Mouse (Mus musculus): ENCODE data around the gene Hapln4. TPM values are rescaled to one million over a fixed set of nuclear protein-coding genes. Genes with fewer than 3 reads are reported as not detected.
"Not testable (repeated sequence)": the region's sequence is repeated elsewhere in the genome, so short reads cannot be mapped to it uniquely, and the experiment has no call there.

Hapln4 gene
- polyA plus RNA-seq (2015; fragmentation: Nextera tagmentation; extraction: Ambion mirVana) = 0.14 and 0.16 TPM in 2 replicates

DNA sequence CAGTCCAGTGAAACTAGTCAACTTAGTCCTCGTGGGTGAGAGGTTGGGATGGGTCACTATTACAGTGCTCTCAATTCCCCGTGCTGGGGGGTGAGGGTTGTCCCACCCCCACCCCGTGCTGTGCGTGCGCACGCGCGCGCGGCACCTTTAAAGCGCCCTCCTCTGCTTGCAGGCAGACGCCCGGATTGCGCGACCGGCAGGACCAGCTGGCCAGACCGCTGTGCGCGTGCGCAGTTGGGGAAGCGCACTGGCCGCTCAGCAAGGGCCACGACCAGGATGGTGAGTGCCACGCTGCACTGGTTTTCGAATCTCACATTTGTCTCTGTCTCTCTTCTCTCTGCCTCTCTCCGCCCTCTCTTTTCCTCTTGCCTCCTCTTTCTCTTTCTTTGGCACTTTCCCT, at the start of gene Hapln4:
TSS of gene Hapln4 (plus strand) at position 173 of the 400 bp plus-strand sequence.
- H3K36me3 ChIP-seq (ENCODE audit: poor library complexity, severe bottlenecking) = no peaks in the 10 kb centered on the region
- H3K4me2 ChIP-seq = peak within 1 kb of the TSS; percentile 60
- peaks cover 25% of the 10 kb centered on the region for H3K4me1 ChIP-seq
- H3K27ac ChIP-seq = no peak within 1 kb of the TSS
- H3K27me3 ChIP-seq = peaks cover 69% of the 10 kb centered on the region
- H3K9me3 ChIP-seq (replicated peaks) = no peaks in the 10 kb centered on the region
- peak within 1 kb of the TSS; percentile 48 for H3K9ac ChIP-seq
- under 1% methylated on average over 24 of the region's 26 CpGs for WGBS
- no peak for ATAC-seq
- H3K4me3 ChIP-seq = peak within 1 kb of the TSS; percentile 37

DNA sequence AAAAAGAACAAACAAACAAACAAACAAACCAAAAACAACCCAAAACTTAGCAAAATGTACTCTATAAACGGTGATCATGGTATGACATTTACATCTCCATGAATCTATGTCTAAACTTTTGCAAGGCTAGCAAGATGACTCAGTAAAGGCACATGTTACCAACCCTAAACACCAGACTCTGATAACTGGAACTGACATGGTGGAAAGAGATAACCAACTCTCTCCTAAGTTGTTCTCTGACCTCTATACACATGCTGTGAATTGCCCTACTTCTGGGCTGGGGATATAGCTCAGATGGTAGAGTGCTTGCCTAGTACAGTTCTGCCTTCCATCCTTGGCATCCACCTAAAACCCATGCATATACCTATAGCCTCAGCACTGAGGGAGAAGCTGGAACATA, 45.3 kb upstream of the Hapln4 start:
- Histone ChIP-seq H3K27ac (no peak overlapping the region), H3K4me1 (peaks cover 25% of the 10 kb centered on the region), H3K27me3 (no peaks in the 10 kb centered on the region), H3K9me3 (replicated peaks) (no peaks in the 10 kb centered on the region), H3K4me2 (no peak overlapping the region), H3K9ac (no peak overlapping the region), H3K36me3 (ENCODE audit: poor library complexity, severe bottlenecking) (peaks cover 14% of the 10 kb centered on the region), H3K4me3 (no peak overlapping the region)
- no peak for ATAC-seq
- WGBS = 91% methylated on average over 1 of the region's 1 CpGs

DNA sequence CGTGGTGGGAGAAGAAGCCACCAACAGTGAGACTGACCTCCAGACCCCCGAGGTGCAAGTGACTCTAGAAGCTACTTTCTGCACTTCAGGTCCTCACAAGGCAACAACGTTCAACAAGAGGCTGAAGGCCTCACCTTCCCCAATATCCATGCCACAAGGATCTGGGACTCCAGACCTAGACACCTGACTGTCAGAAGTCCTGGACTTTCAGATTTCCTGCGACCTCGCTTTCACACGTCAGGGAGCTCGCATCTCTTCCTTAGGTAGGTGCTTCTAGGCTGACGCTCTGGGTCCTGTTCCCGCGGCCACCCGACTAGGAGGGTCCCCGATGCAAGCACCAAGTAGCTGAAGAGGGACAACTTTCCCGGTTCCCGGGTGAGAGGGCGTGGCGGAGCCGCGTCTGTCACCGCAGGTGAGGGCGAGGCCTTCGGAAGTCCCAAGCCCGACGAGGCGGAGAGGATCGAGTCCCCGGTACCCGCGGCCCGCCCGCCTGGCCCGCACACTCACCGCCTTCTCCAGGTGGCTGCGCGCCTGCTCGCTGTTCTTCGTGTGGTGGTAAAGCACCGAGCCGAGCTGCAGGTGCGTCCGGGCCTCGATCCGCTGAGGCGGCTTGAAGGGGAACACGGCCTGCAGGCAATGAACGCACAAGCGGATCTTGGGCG, 41.2 kb upstream of the Hapln4 start:
- H3K4me1 ChIP-seq = peaks cover 39% of the 10 kb centered on the region
- 1% methylated on average over 47 of the region's 47 CpGs for WGBS
- H3K4me2 ChIP-seq = peak overlapping the region; percentile 86
- 0 out of 2 replicates have a peak, but pooled peaks cover 6% of the 10 kb centered on the region for H3K36me3 ChIP-seq (ENCODE audit: poor library complexity, severe bottlenecking)
- peak overlapping the region; percentile 41; the same call in 1 of the 2 replicates for H3K27ac ChIP-seq
- H3K4me3 ChIP-seq = peak overlapping the region; percentile 90
- peak; percentile 23 for ATAC-seq
- H3K9ac ChIP-seq = peak overlapping the region; percentile 94
- no peaks in the 10 kb centered on the region for H3K27me3 ChIP-seq
- no peaks in the 10 kb centered on the region for H3K9me3 ChIP-seq (replicated peaks)

DNA sequence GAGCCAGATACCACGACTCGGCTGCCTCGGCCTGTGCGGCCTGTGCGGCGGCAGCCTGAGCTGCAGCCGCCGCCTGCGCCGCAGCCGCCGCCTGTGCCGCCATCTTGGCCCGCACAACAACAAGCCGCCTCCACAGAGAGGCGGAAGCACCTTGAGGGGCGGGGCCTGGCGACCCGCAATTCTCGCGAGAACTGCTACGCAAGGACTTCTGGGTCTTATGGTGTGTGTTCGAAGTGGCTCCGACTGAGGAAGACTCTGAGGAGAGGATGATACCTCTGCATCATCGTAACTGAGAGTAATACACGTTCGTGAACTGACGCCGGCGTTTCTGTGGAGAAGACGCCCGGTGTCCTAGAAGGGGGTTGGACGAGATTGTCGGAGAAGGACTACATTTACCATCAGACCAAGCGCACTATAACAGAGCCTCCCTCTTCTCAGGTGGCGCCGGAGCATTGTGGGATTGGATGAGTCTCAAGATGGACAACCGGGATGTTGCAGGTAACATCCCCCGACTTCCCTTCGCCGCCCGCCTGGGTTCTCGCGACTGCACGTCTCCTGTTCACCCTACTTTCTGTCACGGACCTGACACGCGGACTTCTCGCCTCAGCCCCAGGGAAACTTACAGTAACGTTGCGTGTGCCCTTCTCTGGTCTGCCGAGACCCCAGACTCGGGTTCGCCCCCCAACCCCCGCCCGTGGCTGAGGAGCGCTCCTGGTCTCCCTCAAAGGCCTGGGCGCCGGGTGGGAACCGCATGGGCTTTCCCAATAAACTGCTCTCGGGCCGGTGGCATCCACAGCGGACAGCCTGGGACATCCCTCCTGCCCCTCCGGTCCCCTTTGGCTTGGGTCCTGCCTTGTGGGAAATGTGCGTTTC, 40.4 kb upstream of the Hapln4 start, which contains the start of the genes Mau2 and Sugp1:
TSS of gene Mau2 (minus strand) at position 152 of the 873 bp plus-strand sequence.
TSS of gene Sugp1 (plus strand) at position 231 of the 873 bp plus-strand sequence.
- Histone ChIP-seq H3K27ac (peak within 1 kb of the TSS; percentile 80), H3K9ac (peak within 1 kb of the TSS; percentile 94), H3K4me2 (peak within 1 kb of the TSS; percentile 86), H3K36me3 (ENCODE audit: poor library complexity, severe bottlenecking) (0 out of 2 replicates have a peak, but pooled peaks cover 6% of the 10 kb centered on the region), H3K4me3 (peak within 1 kb of the TSS; percentile 90), H3K4me1 (peaks cover 39% of the 10 kb centered on the region), H3K9me3 (replicated peaks) (no peaks in the 10 kb centered on the region), H3K27me3 (no peaks in the 10 kb centered on the region)
- WGBS = under 1% methylated on average over 65 of the region's 65 CpGs
- ATAC-seq = peak; percentile 98

DNA sequence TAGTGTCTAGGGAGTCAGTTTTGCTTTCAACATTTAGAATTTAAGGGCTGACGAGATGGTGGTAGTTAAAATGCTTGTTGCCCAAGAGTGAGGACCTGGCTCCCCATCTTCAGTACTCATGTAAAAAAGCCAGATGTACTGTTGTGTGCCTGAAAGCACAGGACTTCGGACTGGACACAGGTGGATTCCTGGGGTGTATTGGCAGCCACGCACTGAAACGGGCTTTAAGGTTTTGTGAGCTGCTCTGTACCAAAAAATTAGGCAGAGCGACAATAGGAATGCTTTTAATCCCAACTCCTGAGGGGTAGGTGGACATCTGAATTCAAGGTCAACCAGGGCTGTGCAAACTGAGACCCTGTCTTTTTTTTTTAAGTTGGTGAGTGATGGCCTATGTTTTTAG, 39.3 kb upstream of the Hapln4 start:
- H3K4me1 ChIP-seq = peaks cover 39% of the 10 kb centered on the region
- no peaks in the 10 kb centered on the region for H3K27me3 ChIP-seq
- H3K4me2 ChIP-seq = peak overlapping the region; percentile 86
- WGBS = 91% methylated on average over 5 of the region's 5 CpGs
- H3K36me3 ChIP-seq (ENCODE audit: poor library complexity, severe bottlenecking) = peaks cover 6% of the 10 kb centered on the region; the same call in 1 of the 2 replicates
- H3K27ac ChIP-seq = no peak overlapping the region
- peak overlapping the region; percentile 90 for H3K4me3 ChIP-seq
- no peaks in the 10 kb centered on the region for H3K9me3 ChIP-seq (replicated peaks)
- peak overlapping the region; percentile 94; the same call in 1 of the 2 replicates for H3K9ac ChIP-seq
- no peak for ATAC-seq

DNA sequence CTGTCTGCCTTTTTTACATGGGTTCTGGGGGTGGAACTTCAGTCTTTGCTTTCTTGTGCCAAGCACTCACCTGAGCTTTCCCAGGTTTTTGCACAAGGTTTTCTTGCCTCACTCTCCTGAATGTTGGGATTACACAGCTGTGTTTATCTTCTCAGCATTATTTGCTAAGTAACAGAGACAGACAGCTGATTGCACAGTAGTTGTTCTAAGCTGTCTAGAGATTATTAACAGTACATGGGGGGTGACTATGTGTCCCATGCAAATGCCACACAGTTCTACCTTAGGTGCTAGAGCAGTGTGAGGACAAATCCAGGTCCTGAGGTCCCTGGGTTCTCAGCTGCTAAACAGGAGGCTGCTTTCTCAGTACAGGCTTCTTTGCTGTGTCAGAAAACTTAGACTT, 33.6 kb upstream of the Hapln4 start:
- Histone ChIP-seq H3K4me3 (no peak overlapping the region), H3K4me2 (no peak overlapping the region), H3K27me3 (no peaks in the 10 kb centered on the region), H3K27ac (no peak overlapping the region), H3K4me1 (no peaks in the 10 kb centered on the region), H3K9me3 (replicated peaks) (no peaks in the 10 kb centered on the region), H3K9ac (no peak overlapping the region), H3K36me3 (ENCODE audit: poor library complexity, severe bottlenecking) (peaks cover 60% of the 10 kb centered on the region)
- ATAC-seq = no peak

DNA sequence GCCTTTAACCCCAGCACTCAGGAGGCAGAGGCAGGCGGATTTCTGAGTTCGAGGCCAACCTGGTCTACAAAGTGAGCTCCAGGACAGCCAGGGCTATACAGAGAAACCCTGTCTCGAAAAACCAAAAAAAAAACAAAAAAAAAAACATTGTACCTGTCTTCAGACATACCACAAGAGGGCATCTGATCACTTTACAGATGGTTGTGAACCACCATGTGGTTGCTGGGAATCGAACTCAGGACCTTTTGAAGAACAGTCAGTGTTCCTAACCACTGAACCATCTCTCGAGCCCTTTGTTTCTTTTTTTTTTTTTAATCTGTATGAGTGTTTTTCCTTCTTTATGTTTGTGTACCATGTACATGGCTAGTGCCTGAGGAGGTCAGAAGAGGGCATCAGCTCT, 32.8 kb upstream of the Hapln4 start:
- not testable (repeated sequence) for H3K27me3 ChIP-seq; H3K27ac ChIP-seq; H3K4me3 ChIP-seq; ATAC-seq; H3K4me1 ChIP-seq; H3K4me2 ChIP-seq; H3K9me3 ChIP-seq (replicated peaks); H3K9ac ChIP-seq
- H3K36me3 ChIP-seq (ENCODE audit: poor library complexity, severe bottlenecking) = peaks cover 68% of the 10 kb centered on the region
- 91% methylated on average over 5 of the region's 5 CpGs for WGBS

DNA sequence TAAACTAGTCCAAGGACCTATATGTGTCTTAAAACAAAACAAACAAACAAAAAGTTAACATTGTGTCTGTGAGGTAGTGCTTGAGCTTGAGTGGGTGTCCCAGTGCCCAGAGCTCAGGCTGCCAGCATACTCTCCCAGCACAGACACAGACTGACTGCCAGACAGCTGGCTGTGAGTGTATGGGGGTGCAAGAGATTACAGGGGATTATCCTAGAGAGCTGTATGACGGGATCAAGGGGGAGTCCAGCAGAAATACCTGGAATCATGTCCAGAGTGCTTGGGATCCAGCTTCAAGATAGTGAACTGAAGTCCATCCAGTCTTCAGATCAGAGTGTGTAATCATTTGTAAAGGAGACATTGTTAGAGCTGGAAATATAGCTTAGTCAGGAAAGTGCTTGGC, 25.5 kb upstream of the Hapln4 start:
- ATAC-seq = no peak
- H3K27me3 ChIP-seq = no peaks in the 10 kb centered on the region
- WGBS = 74% methylated on average over 1 of the region's 1 CpGs
- H3K9me3 ChIP-seq (replicated peaks) = no peaks in the 10 kb centered on the region
- no peak overlapping the region for H3K27ac ChIP-seq
- H3K4me3 ChIP-seq = no peak overlapping the region
- peaks cover 97% of the 10 kb centered on the region for H3K36me3 ChIP-seq (ENCODE audit: poor library complexity, severe bottlenecking)
- no peak overlapping the region for H3K4me2 ChIP-seq
- no peaks in the 10 kb centered on the region for H3K4me1 ChIP-seq
- no peak overlapping the region for H3K9ac ChIP-seq

DNA sequence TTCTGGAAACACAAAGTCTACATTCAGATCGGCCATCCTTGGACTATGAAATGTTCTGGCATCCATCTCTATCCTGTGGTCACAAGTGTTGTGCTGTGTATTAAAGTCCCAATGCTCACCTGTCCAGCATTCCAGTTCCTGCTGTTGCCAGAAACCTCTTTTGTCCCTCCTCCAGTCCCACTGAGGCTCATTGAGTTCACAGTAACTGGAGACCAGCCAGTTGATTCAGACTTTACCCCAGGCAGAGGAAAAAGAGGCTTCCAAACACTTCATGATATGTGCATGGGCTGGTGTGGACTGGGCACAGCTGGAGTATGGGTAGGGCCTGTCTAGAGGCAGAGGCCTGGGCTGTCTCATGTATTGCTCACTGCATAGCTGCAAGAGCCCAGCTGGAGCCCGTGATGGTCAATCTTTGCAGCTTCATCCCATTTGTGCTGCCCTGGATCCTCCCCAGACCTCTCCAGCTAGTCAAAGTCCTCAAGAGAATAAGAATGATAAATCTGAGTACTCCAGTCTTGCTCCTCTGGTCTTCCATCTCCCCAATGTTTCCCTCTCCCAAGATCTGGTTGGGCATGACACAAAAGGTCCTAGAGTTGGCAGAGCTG, 11.3 kb upstream of the Hapln4 start:
- H3K9ac ChIP-seq = no peak overlapping the region
- no peak overlapping the region for H3K27ac ChIP-seq
- 94% methylated on average over 2 of the region's 2 CpGs for WGBS
- no peaks in the 10 kb centered on the region for H3K9me3 ChIP-seq (replicated peaks)
- peaks cover 54% of the 10 kb centered on the region for H3K36me3 ChIP-seq (ENCODE audit: poor library complexity, severe bottlenecking)
- H3K4me2 ChIP-seq = no peak overlapping the region
- no peak overlapping the region for H3K4me3 ChIP-seq
- no peak for ATAC-seq
- H3K27me3 ChIP-seq = no peaks in the 10 kb centered on the region
- H3K4me1 ChIP-seq = no peaks in the 10 kb centered on the region

DNA sequence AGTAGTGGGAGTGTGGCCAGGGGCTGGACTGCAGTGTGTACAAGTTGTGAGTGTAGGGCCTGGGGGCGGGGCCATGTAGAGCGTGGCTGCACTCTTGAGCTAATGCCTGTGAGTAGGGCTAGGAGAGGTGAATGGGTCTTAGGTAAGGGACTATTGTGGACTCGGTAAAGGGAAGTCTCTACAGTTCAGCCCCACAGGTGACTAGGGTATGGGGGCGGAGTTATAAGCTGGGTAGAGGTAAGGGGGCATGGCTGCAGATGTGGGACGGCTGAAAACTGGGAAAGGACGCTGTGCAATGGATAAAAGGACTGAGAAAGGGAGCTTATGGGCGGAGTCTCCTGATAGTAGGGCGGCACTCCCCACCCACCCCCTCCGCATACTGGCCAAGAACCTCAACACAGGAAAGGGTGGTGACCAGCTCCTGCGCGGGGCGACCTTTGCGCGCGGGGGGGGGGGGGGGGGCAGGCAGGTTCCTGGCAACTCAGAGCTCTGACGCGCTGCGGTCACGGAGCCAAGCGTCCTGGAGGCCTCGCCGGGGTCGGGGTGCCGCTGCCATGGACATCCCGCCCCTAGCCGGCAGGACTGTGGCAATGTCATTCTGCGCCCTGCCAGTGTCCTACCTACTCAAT, 10.7 kb upstream of the Hapln4 start, which contains the start of gene Tm6sf2:
TSS of gene Tm6sf2 (plus strand) at position 484 of the 629 bp plus-strand sequence.
- 11% methylated on average over 21 of the region's 27 CpGs for WGBS
- H3K4me3 ChIP-seq = no peak within 1 kb of the TSS

DNA sequence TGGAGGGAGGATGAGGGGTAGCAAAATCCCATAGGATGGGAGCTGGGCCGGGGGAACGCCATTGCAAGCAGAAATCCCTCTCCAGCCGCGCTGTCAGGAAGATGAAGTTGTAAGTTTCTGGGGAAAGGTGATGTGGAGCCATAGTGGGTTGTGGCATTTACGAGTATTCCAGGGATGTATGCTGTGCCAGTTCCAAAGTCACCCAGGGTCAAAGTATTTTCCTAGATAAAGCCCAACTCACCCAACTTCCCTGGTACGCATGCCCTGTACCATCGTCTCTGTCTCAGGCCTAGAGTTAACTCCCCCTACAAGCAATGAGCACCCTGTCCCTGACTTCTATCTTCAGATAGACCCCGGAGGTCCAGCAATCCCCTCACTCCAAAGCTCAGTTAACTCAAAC, 10.1 kb upstream of the Hapln4 start:
- Histone ChIP-seq H3K4me1 (no peaks in the 10 kb centered on the region), H3K4me2 (peak overlapping the region; percentile 25; the same call in 1 of the 2 replicates), H3K4me3 (no peak overlapping the region), H3K27ac (no peak overlapping the region), H3K9ac (no peak overlapping the region), H3K36me3 (ENCODE audit: poor library complexity, severe bottlenecking) (peaks cover 49% of the 10 kb centered on the region), H3K27me3 (no peaks in the 10 kb centered on the region), H3K9me3 (replicated peaks) (no peaks in the 10 kb centered on the region)
- WGBS = 67% methylated on average over 8 of the region's 8 CpGs
- no peak for ATAC-seq

More for the DNA sequence above, 10.7 kb upstream of the Hapln4 start, which contains the start of gene Tm6sf2:
- Histone ChIP-seq H3K27me3 (no peaks in the 10 kb centered on the region), H3K4me2 (peak within 1 kb of the TSS; percentile 25; the same call in 1 of the 2 replicates), H3K9me3 (replicated peaks) (no peaks in the 10 kb centered on the region), H3K9ac (no peak within 1 kb of the TSS), H3K36me3 (ENCODE audit: poor library complexity, severe bottlenecking) (peaks cover 49% of the 10 kb centered on the region), H3K27ac (no peak within 1 kb of the TSS), H3K4me1 (no peaks in the 10 kb centered on the region)
- ATAC-seq = peak; percentile 53; the same call in 1 of the 2 replicates
